In the genomic region with DNA sequence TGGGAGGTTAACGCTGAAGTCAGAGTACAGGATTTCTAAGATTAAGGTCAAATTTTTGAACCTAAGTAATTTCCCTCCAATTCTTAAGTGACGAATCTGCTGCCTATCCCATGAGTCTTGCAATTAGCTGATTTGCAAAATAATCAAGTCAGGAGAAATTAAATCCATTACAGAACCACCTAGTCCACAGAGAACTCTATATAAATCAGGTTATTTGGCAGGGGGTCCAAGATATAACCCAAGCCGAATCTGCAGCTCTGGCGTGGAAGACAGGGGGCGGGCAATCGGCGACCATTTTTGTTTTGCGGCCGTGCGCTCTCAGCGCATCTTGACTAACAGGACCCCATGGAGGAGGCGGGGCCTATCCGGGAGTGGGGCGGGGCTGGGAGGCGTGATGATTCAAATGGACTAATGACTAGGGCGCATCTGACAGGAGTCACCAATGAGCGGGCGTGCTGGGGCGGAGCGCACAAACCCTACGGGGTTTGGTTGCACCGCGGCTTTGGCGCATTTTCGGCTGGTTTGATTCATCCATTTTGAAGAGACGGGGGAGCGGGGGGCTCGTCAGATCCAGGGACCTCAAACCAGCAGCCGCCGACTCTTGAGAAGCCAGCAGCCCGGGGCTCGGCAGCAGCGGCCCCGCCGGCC, we compare ENCODE assay signal across 8 mouse cellular contexts. TPM values are rescaled to one million over a fixed set of nuclear protein-coding genes. Genes with fewer than 3 reads are reported as not detected.
DNase-seq lines count a peak whose midpoint lies in the region; ATAC-seq lines count a peak whose summit lies in the region.

TSS of gene Nucks1 (plus strand) at position 534 of the 648 bp plus-strand sequence.

- ATAC-seq in hematopoietic stem cell, adult 5-6 weeks (replicated peaks in 1 of 2; ENCODE audit: insufficient read depth in 1 of 2, low FRiP score in 2 of 2, low TSS enrichment in 1 of 2, low read depth in 1 of 2, poor library complexity in 2 of 2, severe bottlenecking in 2 of 2): peak; percentile 98 to 99
- ATAC-seq in lung, embryonic 16.5 days (ENCODE audit: low read depth): peak; percentile 99

- DNase-seq in MEL-GATA-1-ER (ENCODE audit: extremely low read depth, low read depth): peak; percentile 97
- peak; percentile 100 for DNase-seq in cerebellum, adult 8-10 months
- DNase-seq in forelimb bud, embryonic 11.5 days (ENCODE audit: low read depth, low spot score): peak; percentile 98
- peak; percentile 97 for DNase-seq in layer of hippocampus, adult 9-10 months (ENCODE audit: low spot score)
- DNase-seq in ovary, postnatal 10 days (ENCODE audit: low spot score): peak; percentile 91
- DNase-seq in thymus, postnatal 10 days (ENCODE audit: low spot score in 2 of 2): peak; percentile 99 to 100

- peaks cover 9% of the 10 kb centered on the region for H3K4me1 ChIP-seq in lung, embryonic 16.5 days (replicated peaks; ENCODE audit: control insufficient read depth, insufficient read depth, low read length)

- no peaks in the 10 kb centered on the region for H3K36me3 ChIP-seq in lung, embryonic 16.5 days (ENCODE audit: control insufficient read depth, insufficient read depth, low read length)

- WGBS in lung, embryonic 16.5 days: under 1% methylated on average over 32 of the region's 35 CpGs

- peaks cover 3% of the 10 kb centered on the region; the same call in 1 of the 2 replicates for H3K27me3 ChIP-seq in lung, embryonic 16.5 days (ENCODE audit: control insufficient read depth, insufficient read depth, low read depth, low read length)

- H3K27ac ChIP-seq in lung, embryonic 16.5 days (ENCODE audit: low read length): peak within 1 kb of the TSS; percentile 93

- H3K9me3 ChIP-seq in lung, embryonic 16.5 days (ENCODE audit: control insufficient read depth, low read length): no peaks in the 10 kb centered on the region

- H3K4me2 ChIP-seq in lung, embryonic 16.5 days (ENCODE audit: low read depth, low read length): peak within 1 kb of the TSS; percentile 51

- peak within 1 kb of the TSS; percentile 99 for H3K9ac ChIP-seq in lung, embryonic 16.5 days (ENCODE audit: low read length)

- H3K4me3 ChIP-seq in lung, embryonic 16.5 days (ENCODE audit: low read length): peak within 1 kb of the TSS; percentile 90

RNA-seq across cellular contexts. Expression of gene Nucks1, which starts in this region (rescaled TPM):
- 255 and 303 TPM in 2 replicates for total RNA-seq in hematopoietic stem cell, adult 5-6 weeks (2017)
- 70.5 and 82.9 TPM in 2 replicates for polyA plus RNA-seq in lung, embryonic 16.5 days (2015; fragmentation: Nextera tagmentation; extraction: Ambion mirVana)

Comparison
In these comparisons a context has a peak if more than half of its experiments do, and no peak if none do; other contexts are left out.
1. Peak in every context shown above with its lines: DNase-seq, ATAC-seq, H3K4me3 ChIP-seq and H3K27ac ChIP-seq.